Mouse (Mus musculus) liver, embryonic 12.5 days (tissue): ENCODE results near the gene Ppm1d. TPM values are rescaled to one million over a fixed set of nuclear protein-coding genes. Genes with fewer than 3 reads are reported as not detected.

Experiments
- ATAC-seq: fragments of 200-750 bp; cut with Nextera tagmentation; 2 replicates; pipeline ENCODE4 v1.8.0; 2017; ENCODE audit warnings: moderate number of reproducible peaks, mild to moderate bottlenecking, moderate library complexity
- H3K27ac ChIP-seq: fragments of 300-500 bp; sonication (generic); 2 replicates; pipeline ENCODE4 v1.5.1; 2016; ENCODE audit warnings: mild to moderate bottlenecking
- H3K27me3 ChIP-seq: fragments of 300-500 bp; sonication (generic); replicated peaks from 2 replicates; pipeline ENCODE4 v1.6.1; 2016; ENCODE audit warnings: mild to moderate bottlenecking, moderate library complexity
- H3K36me3 ChIP-seq: fragments of 300-500 bp; sonication (generic); 2 replicates; pipeline ENCODE4 v1.6.1; 2016; ENCODE audit warnings: mild to moderate bottlenecking, moderate library complexity
- H3K4me1 ChIP-seq: fragments of 300-500 bp; sonication (generic); 2 replicates; pipeline ENCODE4 v1.6.1; 2016
- H3K4me2 ChIP-seq: fragments of 300-500 bp; sonication (generic); 2 replicates; pipeline ENCODE4 v1.6.1; 2016; ENCODE audit warnings: mild to moderate bottlenecking, moderate library complexity
- H3K4me3 ChIP-seq: fragments of 300-500 bp; sonication (generic); 2 replicates; pipeline ENCODE4 v1.5.1; 2016; ENCODE audit warnings: mild to moderate bottlenecking, moderate library complexity
- H3K9ac ChIP-seq: fragments of 300-500 bp; sonication (generic); 2 replicates; pipeline ENCODE4 v1.6.1; 2016; ENCODE audit warnings: mild to moderate bottlenecking, moderate library complexity
- H3K9me3 ChIP-seq: fragments of 300-500 bp; sonication (generic); replicated peaks from 2 replicates; pipeline ENCODE4 v1.6.1; 2016; ENCODE audit warnings: mild to moderate bottlenecking, moderate library complexity
- WGBS: fragments of 180-500 bp; shearing (Covaris S2); methylation state at CpG from one replicate; pipeline ENCODE4 v1.1.7; 2016; ENCODE audit not compliant: insufficient replicate concordance; 5-methylcytosine and 5-hydroxymethylcytosine counted together
- polyA plus RNA-seq: library from polyadenylated mRNA; unstranded; fragments of >200 nt; fragmentation: Nextera tagmentation; extraction: Ambion mirVana; gene quantifications from 2 replicates; pipeline ENCODE4 v1.2.1, GENCODE M21; 2016

The Ppm1d gene
- polyA plus RNA-seq, 1 experiment from 2014 or later: 25.9 TPM

DNA sequence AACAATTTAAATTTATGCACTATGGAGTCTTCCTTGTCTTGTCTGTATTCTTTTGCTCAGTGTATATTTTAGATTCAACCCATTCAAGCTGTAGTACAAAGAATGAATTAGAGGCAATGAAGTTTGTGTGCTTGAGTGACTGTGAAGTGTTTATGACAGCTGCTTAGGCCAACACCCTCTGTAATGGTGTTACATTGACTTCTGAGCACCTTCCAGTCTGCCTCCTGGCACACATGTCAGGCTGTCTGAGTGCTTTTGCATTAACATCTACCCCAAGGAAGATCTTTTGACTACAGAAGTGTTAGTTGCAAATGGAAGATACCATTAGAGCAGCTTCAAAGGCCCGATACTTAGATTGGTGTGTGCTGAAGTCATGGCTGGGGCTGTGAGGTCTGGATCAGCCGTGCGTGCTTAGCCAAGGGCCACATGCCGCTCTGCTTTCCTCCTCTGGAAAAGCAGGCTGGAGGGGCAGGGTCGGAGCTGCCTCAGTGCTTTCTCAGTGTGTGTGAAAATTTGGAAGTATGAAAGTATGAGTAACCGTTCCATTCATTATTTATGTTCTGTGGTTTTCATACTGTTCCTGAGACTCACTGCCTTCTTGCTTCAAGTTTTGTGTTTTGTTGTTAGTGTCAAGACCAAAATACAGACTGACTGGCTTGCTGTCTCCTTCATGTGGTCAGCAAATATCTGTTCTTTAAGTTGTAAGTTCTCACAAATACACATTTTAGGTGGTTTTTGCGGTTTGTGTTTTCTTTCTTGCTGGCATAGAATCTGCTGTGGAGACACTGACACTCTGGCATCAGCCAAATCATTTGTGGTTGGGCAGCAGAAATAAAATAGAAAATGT is 73.2 kb downstream of the Ppm1d start:
- no peak overlapping the region for H3K4me2 ChIP-seq
- no peaks in the 10 kb centered on the region for H3K4me1 ChIP-seq
- H3K4me3 ChIP-seq: no peak overlapping the region
- H3K9me3 ChIP-seq: no peaks in the 10 kb centered on the region
- H3K36me3 ChIP-seq: no peaks in the 10 kb centered on the region
- WGBS: 80% methylated on average over 7 of the region's 7 CpGs
- no peak overlapping the region for H3K27ac ChIP-seq
- no peak overlapping the region for H3K9ac ChIP-seq
- ATAC-seq: no peak
- H3K27me3 ChIP-seq: no peaks in the 10 kb centered on the region

- Histone ChIP-seq H3K4me2 (no peak overlapping the region), H3K9me3 (no peaks in the 10 kb centered on the region), H3K4me3 (no peak overlapping the region), H3K27me3 (no peaks in the 10 kb centered on the region), H3K27ac (no peak overlapping the region), H3K9ac (no peak overlapping the region), H3K36me3 (no peaks in the 10 kb centered on the region), H3K4me1 (no peaks in the 10 kb centered on the region)
- ATAC-seq: no peak
- 75% methylated on average over 12 of the region's 12 CpGs for WGBS
These were observed 81.3 kb downstream of the Ppm1d start for GRCm38 (mm10) chr11:85392179-85392863.

DNA sequence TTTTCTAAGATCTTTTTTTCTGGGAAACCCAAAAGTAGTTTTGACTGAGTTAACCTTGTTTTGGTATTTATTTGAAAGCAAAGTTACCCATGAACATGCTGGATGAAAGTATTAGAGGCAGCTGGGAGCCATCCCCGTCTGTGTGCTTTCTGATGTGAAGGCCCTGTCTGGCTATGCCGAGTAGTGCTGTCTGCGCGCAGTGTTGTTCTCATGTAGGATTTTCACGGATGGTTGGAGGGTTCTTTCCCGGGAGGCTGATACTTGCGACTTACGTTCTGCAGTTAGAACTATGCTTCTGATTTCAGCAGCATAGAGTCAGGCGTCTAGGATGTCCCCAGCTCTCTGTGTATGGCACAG is 81.8 kb downstream of the Ppm1d start:
- H3K4me1 ChIP-seq: no peaks in the 10 kb centered on the region
- WGBS: 82% methylated on average over 9 of the region's 9 CpGs
- no peaks in the 10 kb centered on the region for H3K9me3 ChIP-seq
- H3K4me3 ChIP-seq: no peak overlapping the region
- H3K27me3 ChIP-seq: no peaks in the 10 kb centered on the region
- no peaks in the 10 kb centered on the region for H3K36me3 ChIP-seq
- H3K27ac ChIP-seq: no peak overlapping the region
- no peak overlapping the region for H3K9ac ChIP-seq
- H3K4me2 ChIP-seq: no peak overlapping the region
- no peak for ATAC-seq

DNA sequence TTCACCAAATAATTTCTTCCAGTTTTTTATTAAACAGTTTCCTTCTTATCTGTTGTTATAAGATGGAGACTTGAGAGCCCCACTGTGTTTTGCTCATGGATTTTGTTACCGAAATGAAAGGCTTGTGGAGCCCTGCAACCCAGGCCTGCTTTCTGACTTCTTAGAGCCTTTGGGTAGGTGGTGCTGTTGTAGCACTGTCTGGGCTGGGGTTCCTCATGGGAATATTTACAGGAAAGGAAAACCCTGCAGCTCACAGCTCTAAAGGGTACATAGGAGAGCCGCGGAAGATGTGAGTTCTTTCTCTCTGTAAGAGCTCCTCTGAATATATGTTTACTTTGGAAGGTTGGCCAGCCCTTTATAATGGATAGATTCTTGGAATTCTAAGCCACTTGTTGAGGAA is 82.9 kb downstream of the Ppm1d start:
- no peaks in the 10 kb centered on the region for H3K4me1 ChIP-seq
- no peak overlapping the region for H3K4me3 ChIP-seq
- H3K9me3 ChIP-seq: no peaks in the 10 kb centered on the region
- no peaks in the 10 kb centered on the region for H3K36me3 ChIP-seq
- WGBS: 81% methylated on average over 3 of the region's 3 CpGs
- H3K9ac ChIP-seq: no peak overlapping the region
- H3K27ac ChIP-seq: no peak overlapping the region
- no peak for ATAC-seq
- no peak overlapping the region for H3K4me2 ChIP-seq
- H3K27me3 ChIP-seq: no peaks in the 10 kb centered on the region

DNA sequence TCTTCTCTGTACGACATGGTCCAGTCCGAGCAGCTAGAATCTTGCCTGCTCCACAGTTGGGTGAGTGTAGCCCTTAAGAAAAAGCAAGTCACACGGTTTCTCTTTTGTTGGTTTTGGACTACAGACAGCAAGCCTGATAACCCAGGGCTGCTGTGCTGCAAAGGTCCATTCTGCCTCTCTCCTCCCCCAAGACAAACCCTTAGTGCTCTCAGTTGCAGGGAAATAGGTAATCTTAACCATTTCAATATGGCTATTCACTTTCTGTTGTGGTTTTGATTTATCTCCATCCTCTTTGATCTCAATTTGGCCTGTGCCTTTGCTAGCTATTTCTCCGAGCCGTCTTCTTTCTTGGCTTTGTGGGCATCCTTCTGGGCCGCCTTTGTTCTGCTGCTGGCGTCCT is 84.3 kb downstream of the Ppm1d start:
- H3K36me3 ChIP-seq: no peaks in the 10 kb centered on the region
- no peak for ATAC-seq
- no peaks in the 10 kb centered on the region for H3K9me3 ChIP-seq
- no peak overlapping the region for H3K9ac ChIP-seq
- WGBS: 73% methylated on average over 7 of the region's 7 CpGs
- no peaks in the 10 kb centered on the region for H3K4me1 ChIP-seq
- H3K4me3 ChIP-seq: no peak overlapping the region
- no peak overlapping the region for H3K4me2 ChIP-seq
- H3K27ac ChIP-seq: no peak overlapping the region
- no peaks in the 10 kb centered on the region for H3K27me3 ChIP-seq

Other genes with a start within 250 kb of the Ppm1d start
- gene Usp32, start 171.1 kb upstream of the Ppm1d start, polyA plus RNA-seq: 10.6 and 12.0 TPM in 2 replicates
- not detected in 2 replicates for gene 1700125H20Rik, start 140.8 kb upstream of the Ppm1d start, polyA plus RNA-seq
- gene Appbp2, start 76.1 kb upstream of the Ppm1d start, polyA plus RNA-seq: 22.9 and 23.8 TPM in 2 replicates
- 18.2 and 23.4 TPM in 2 replicates for gene Bcas3, start 41.9 kb downstream of the Ppm1d start, polyA plus RNA-seq